Mouse (Mus musculus) heart, postnatal 0 days (tissue): ENCODE data around the gene Pdzd2. TPM values are rescaled to one million over a fixed set of nuclear protein-coding genes. Genes with fewer than 3 reads are reported as not detected.

Source experiments
- ATAC-seq: fragments of 200-750 bp; cut with Nextera tagmentation; 2 replicates; pipeline ENCODE4 v1.8.0; 2017; ENCODE audit warnings: low read depth, moderate number of reproducible peaks, moderate library complexity; ENCODE audit not compliant: insufficient read depth
- DNase-seq: peaks from one replicate; pipeline ENCODE4 v3.0.0-alpha.2; 2016; ENCODE audit warnings: low spot score
- H3K27ac ChIP-seq: fragments of 300-500 bp; sonication (generic); 2 replicates; pipeline ENCODE4 v1.5.1; 2014; ENCODE audit warnings: low read depth, mild to moderate bottlenecking
- H3K27me3 ChIP-seq: fragments of 300-500 bp; sonication (generic); 2 replicates; pipeline ENCODE4 v1.6.1; 2014; ENCODE audit warnings: low read length, mixed read lengths; ENCODE audit not compliant: control insufficient read depth, insufficient read depth
- H3K36me3 ChIP-seq: fragments of 300-500 bp; sonication (generic); replicated peaks from 2 replicates; pipeline ENCODE4 v1.6.1; 2014; ENCODE audit warnings: low read length, mixed read lengths; ENCODE audit not compliant: control insufficient read depth, insufficient read depth
- H3K4me1 ChIP-seq: fragments of 300-500 bp; sonication (generic); 2 replicates; pipeline ENCODE4 v1.6.1; 2014; ENCODE audit warnings: antibody characterized with exemption; ENCODE audit not compliant: control insufficient read depth, insufficient read depth
- H3K4me2 ChIP-seq: fragments of 300-500 bp; sonication (generic); 2 replicates; pipeline ENCODE4 v1.6.1; 2014; ENCODE audit warnings: low read depth, mild to moderate bottlenecking, low read length, moderate library complexity
- H3K4me3 ChIP-seq: fragments of 300-500 bp; sonication (generic); 2 replicates; pipeline ENCODE4 v1.5.1; 2014; ENCODE audit warnings: low read depth, low read length
- H3K9ac ChIP-seq: fragments of 300-500 bp; sonication (generic); replicated peaks from 2 replicates; pipeline ENCODE4 v1.6.1; 2014; ENCODE audit warnings: low read depth, low read length, mixed read lengths
- H3K9me3 ChIP-seq: fragments of 300-500 bp; sonication (generic); replicated peaks from 2 replicates; pipeline ENCODE4 v1.6.1; 2016; ENCODE audit warnings: low read length; ENCODE audit not compliant: control insufficient read depth
- CTCF ChIP-seq: IDR thresholded peaks from 2 replicates; pipeline ENCODE4 v1.5.1; 2016; ENCODE audit warnings: antibody characterized with exemption, control low read depth, low read depth
- EP300 ChIP-seq: IDR thresholded peaks from 2 replicates; pipeline ENCODE4 v1.6.1; 2016; ENCODE audit warnings: antibody characterized with exemption, low read depth
- WGBS: fragments of 180-500 bp; shearing (Covaris S2); extraction: QIAGEN DNeasy Blood & Tissue Kit; methylation state at CpG from one replicate; pipeline ENCODE4 v1.1.7; 2014; 5-methylcytosine and 5-hydroxymethylcytosine counted together
- polyA plus RNA-seq: library from polyadenylated mRNA; unstranded; fragments of >200 nt; fragmentation: Nextera tagmentation; extraction: Ambion mirVana; gene quantifications from 2 replicates; pipeline ENCODE4 v1.2.1, GENCODE M21; 2015
- total RNA-seq: library from RNA; depleted of rRNA; stranded (reverse); fragments of >200 nt; gene quantifications from 2 replicates; pipeline ENCODE4 v1.2.3, GENCODE M21; 2014; ENCODE audit warnings: low replicate concordance

Pdzd2 gene
- total and polyA plus RNA-seq, 2 experiments from 2014 or later = 36.1 to 86.0 TPM

GRCm38 (mm10) chr15:12473596-12473995 lies 266.1 kb downstream of the Pdzd2 start:
- ATAC-seq = no peak
- H3K27ac ChIP-seq = no peak overlapping the region
- H3K36me3 ChIP-seq = no peaks in the 10 kb centered on the region
- no peak for DNase-seq
- no peaks in the 10 kb centered on the region for H3K9me3 ChIP-seq
- H3K4me3 ChIP-seq = no peak overlapping the region
- no peak overlapping the region for H3K9ac ChIP-seq
- TF ChIP-seq EP300 = no peak
- TF ChIP-seq CTCF = no peak
- H3K27me3 ChIP-seq = no peaks in the 10 kb centered on the region
- no peak overlapping the region for H3K4me2 ChIP-seq
- WGBS = 76% methylated on average over 7 of the region's 7 CpGs
- no peaks in the 10 kb centered on the region for H3K4me1 ChIP-seq

- no peak for TF ChIP-seq EP300
- TF ChIP-seq CTCF = no peak
- no peaks in the 10 kb centered on the region for H3K27me3 ChIP-seq
- H3K4me1 ChIP-seq = no peaks in the 10 kb centered on the region
- DNase-seq (no peak), ATAC-seq (no peak)
- no peaks in the 10 kb centered on the region for H3K36me3 ChIP-seq
- 75% methylated on average over 4 of the region's 4 CpGs for WGBS
- no peak overlapping the region for H3K4me2 ChIP-seq
- no peaks in the 10 kb centered on the region for H3K9me3 ChIP-seq
- H3K9ac ChIP-seq = no peak overlapping the region
- no peak overlapping the region for H3K27ac ChIP-seq
- no peak overlapping the region for H3K4me3 ChIP-seq
Measured at GRCm38 (mm10) chr15:12472646-12473045, 267.1 kb downstream of the Pdzd2 start.

GRCm38 (mm10) chr15:12470900-12471838 lies 268.6 kb downstream of the Pdzd2 start:
- Histone ChIP-seq H3K4me2 (no peak overlapping the region), H3K27me3 (no peaks in the 10 kb centered on the region), H3K9me3 (no peaks in the 10 kb centered on the region), H3K4me1 (peaks cover 7% of the 10 kb centered on the region; the same call in 1 of the 2 replicates), H3K4me3 (no peak overlapping the region), H3K9ac (no peak overlapping the region), H3K36me3 (no peaks in the 10 kb centered on the region), H3K27ac (no peak overlapping the region)
- TF ChIP-seq CTCF = no peak
- no peak for TF ChIP-seq EP300
- ATAC-seq = no peak
- no peak for DNase-seq
- WGBS = 85% methylated on average over 15 of the region's 15 CpGs

- H3K9me3 ChIP-seq = no peaks in the 10 kb centered on the region
- no peak overlapping the region for H3K9ac ChIP-seq
- WGBS = 87% methylated on average over 5 of the region's 5 CpGs
- H3K27ac ChIP-seq = no peak overlapping the region
- no peak for TF ChIP-seq EP300
- TF ChIP-seq CTCF = no peak
- no peak overlapping the region for H3K4me2 ChIP-seq
- no peaks in the 10 kb centered on the region for H3K36me3 ChIP-seq
- no peak overlapping the region for H3K4me3 ChIP-seq
- DNase-seq (no peak), ATAC-seq (no peak)
- H3K27me3 ChIP-seq = no peaks in the 10 kb centered on the region
- peaks cover 15% of the 10 kb centered on the region; the same call in 1 of the 2 replicates for H3K4me1 ChIP-seq
Measured at GRCm38 (mm10) chr15:12468625-12469024, 271.1 kb downstream of the Pdzd2 start.

- DNase-seq = peak; percentile 25
- Histone ChIP-seq H3K4me3 (no peak overlapping the region), H3K4me1 (peaks cover 15% of the 10 kb centered on the region; the same call in 1 of the 2 replicates), H3K9me3 (no peaks in the 10 kb centered on the region), H3K9ac (no peak overlapping the region), H3K27ac (peak overlapping the region; percentile 22; the same call in 1 of the 2 replicates), H3K4me2 (no peak overlapping the region), H3K36me3 (no peaks in the 10 kb centered on the region), H3K27me3 (no peaks in the 10 kb centered on the region)
- WGBS = 57% methylated on average over 8 of the region's 8 CpGs
- TF ChIP-seq CTCF (no peak), EP300 (no peak)
- ATAC-seq = no peak
Measured at GRCm38 (mm10) chr15:12465748-12466147, 274.0 kb downstream of the Pdzd2 start.
